Mouse (Mus musculus): ENCODE measurements at regions not wholly inside any gene's neighbourhood (a gene's known extent, or its start where the extent isn't known, plus 50 kb on each side); places are given as distances from the start of the nearest gene placed in this dataset.
A peak's percentile ranks its signal among the peaks of the same experiment; 100 is the strongest.

DNA sequence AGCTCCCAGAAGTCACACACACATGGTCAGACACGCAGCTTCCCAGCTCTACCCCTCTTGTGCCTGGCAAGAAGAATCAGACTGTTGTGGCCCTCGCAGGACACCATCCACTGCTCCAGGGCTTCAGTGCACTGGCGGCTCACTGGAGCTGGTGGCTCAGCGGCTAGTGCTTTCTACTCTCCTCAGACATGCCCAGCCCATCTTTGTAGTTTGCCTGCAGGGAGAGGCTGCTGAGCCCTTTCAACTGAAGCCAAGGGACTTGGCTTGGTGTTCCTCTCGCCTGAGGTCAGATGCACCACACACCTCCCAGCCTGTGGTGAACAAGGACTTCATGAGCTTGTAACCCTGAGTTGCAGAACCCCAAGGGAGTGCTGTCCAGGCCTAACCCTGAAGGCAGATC is 249.8 kb downstream of the Tle3 start:
- no peak for DNase-seq

DNA sequence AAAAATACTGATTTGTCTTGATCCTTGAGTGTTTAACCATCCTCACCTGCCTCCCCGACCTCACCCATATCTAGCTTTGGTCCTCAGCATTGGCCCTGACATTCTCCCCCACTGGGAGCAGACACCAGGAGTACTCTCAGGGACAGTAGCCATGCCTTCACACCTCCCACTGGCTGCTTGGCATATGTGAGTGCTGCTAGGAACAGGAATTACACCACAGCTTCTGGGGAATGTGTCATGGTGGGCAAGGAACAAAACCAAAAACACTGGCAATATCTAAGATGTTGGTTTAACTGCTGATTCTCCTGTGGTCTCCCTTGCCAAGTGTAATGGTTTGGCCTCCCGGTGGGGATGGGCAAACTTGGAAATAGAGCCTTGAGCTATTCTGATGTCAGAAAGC is 248.6 kb downstream of the Tle3 start:
- no peak for DNase-seq

DNA sequence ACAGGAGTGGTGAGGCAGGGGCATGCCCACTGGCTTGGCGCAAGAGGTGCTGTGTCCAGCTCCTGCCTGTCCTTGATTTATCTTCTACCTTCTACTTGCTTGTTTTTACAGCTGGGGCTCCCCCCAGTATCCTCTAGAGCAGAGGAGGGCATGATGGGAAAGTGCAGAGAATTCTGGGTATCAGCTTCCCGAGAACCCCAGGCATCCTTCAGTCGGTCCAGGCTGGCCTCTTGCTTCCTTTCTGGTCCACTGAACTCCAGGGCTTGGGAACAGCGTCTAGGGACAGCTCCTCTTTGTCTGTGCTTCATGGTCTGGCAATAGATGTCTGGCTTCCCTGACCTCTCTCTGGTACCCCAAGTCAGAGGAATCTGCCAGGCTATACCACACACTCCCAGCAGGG is 247.9 kb downstream of the Tle3 start:
- DNase-seq = no peak

GRCm38 (mm10) chr9:61618510-61619249 is 246.5 kb downstream of the Tle3 start:
- peak; percentile 29 to 52 for DNase-seq

- no peak for DNase-seq
These were observed 245.8 kb downstream of the Tle3 start for GRCm38 (mm10) chr9:61617979-61618378.

DNA sequence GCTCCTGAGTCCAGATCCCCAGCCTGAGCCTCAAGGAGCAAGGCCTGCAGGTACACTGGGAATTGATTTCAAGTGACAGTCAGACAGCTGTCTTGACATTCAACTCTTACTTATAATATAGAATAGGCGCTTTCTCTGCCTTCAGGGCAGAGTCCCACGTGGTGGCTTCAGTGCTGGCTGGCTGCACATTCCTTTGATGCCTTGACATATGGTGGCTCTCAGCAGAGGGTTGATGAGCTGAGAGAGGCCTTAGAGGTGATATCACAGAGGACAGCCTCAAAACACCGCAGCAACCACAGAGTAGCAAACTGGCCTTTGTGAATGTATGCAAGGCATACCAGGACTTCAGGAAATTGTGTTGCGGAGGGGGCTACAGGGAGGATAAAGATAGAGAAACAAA is 243.4 kb downstream of the Tle3 start:
- DNase-seq = no peak

DNA sequence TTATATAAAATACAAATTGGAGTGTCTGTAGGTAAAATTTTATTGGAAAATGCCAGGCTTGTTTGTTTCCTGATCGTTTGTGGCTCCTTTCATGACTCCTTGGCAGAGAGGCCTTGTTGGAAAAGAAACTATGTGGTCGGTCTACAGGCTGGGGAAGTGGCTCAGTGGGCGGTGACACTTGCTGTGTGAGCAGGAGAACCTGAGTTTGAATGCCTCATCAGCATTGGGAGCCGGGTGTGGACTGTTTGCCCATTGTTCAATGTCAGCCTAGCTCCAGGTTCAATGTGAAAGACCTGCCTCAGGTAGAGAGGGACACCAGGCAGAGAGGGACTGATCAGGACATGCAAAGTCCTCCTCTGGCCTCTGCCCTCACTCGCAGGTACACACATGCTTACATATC is 235.4 kb downstream of the Tle3 start:
- DNase-seq = no peak

- DNase-seq = no peak
These were observed 230.3 kb downstream of the Tle3 start for GRCm38 (mm10) chr9:61602353-61602978.

GRCm38 (mm10) chr9:61601911-61602310 is 229.7 kb downstream of the Tle3 start:
- DNase-seq = no peak

- no peak for DNase-seq
These were observed 225.1 kb downstream of the Tle3 start for GRCm38 (mm10) chr9:61597287-61597686.

DNA sequence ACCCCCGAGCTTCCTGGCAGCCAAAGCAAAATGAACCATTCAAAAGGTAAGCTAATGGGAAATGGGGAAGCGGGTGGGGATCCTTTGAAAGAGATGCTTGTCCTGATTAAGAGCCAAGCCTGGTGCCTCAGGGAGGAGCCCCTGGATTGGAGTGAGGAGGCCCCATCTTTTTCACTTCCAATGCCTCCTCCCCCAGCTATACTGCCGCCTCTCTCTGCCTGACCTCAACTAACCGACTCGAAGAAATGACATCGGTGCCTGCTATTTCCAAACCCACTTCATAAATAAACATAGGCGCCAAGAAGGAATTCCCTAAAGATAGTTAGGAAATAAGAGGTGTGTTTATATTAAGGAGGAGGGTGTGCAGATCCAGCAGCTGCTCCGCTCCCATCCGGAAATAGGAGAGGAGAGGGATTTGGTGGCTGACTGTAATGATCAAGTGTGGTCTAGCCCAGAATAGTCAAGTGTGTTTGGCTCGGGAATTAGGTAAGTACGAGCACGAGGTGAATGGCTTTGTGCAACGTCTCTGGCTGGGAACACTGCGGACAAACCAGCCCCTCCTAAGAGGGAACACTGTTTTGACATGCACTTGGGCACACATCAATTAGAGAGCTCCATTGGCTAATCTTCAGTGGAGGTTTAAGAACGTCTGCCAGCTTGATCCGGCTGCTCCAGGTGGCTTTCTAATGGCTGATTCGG is 224.4 kb downstream of the Tle3 start:
- no peak for DNase-seq

DNA sequence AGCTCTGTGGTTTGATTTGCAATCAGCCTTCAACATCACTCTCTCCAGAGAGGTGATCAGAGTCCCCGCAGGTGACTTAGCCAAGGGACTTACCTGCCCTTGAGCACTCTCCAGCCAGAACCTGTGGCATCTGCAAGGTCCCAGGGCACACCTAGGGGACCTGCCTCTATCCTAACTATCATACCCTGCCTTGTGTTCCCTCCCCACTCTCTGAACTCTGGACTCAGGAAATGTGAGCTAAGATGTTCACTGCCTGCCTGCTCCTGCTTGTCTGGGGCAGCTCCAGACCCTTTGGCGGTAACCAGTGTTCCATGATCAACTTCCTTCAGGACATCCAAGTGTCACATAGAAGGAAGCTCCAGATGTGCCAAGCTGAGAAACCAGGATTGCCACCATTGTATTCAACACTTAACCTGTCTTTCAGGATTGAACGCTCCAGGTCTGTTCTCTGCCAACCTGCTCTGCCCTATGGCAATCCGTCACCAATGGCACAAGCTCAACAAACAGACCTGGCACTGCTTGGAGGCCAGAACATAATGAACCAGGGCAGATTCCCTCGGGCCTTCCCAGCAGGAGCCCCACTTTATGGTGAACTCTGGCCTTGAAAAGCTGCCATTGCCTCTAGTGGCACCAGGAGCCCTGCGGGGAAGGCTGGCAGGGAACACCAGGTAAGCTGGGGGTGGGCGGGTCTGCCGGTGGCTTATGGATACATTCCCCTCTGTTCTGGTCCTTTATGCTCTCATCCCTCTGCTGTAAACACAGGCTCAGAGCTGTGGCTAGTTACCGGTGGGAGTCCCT is 223.2 kb downstream of the Tle3 start:
- peak in 1 of 2 experiments; percentile 49 for DNase-seq

GRCm38 (mm10) chr9:61593991-61594390 is 221.8 kb downstream of the Tle3 start:
- DNase-seq = no peak

DNA sequence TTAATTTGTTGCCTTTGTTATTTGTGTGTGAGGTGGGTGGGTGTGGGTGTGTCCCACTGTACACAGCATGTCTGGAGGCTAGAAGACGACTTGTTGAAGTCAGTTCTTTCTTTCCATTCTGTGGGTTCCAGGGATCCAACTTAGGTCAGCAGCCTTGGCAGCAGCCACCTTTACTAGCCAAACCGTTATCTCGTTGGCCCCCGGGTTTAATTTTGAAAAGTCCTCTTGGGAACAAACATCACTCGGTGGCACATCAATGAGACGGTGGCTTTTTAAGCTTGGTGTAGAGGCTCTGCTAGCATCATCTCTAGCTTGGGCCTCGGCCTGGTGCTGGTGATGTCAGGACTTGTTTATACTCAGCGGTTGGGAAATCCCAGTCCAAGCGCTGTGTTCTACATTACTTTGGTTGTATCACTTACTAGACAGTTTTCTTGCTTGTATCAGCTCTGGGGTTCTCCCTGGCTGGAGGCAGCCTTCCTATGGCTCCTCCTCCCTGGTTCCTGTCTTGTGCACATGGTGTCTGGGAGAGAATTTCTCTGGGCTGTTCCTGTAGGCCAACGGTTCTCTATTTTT is 217.6 kb downstream of the Tle3 start:
- DNase-seq = no peak

DNA sequence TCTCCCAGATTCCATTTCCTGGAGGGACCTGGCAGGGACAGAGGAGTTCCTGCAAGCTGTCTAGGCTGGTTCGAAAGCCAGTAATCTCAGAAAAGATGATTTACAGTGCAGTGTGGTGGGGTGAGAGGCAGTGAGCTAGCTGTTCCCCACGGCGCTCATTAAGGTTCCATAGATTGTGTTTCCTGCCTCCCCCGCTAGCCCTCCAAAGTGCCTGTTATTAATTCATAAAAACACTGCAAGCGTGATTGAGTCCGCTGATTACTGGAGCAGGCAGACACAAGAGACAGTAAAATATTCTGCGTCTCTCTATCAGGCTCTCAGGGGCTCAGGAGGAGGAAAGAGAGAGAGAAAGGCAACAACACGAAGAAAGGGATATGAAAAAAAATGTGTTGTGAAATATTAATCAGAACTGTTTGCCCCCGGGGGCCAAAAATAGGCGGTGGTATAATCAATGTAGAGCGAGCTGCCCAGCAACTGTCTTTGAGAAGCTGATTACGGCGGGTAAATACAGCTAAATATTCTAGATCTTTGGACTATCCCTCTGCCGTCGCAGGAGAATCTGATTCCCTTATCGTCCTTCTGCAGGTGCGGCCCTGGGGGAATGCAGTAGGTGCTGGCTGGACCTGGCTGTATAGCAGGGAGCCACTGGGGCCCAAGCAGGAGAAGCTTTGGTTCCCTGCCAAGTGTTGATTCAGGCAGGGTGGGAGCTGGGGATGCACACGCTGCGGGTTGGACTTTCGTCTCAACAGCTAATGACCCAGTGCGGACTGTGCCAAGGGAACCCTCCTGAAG is 211.3 kb downstream of the Tle3 start:
- DNase-seq = peak; percentile 11 to 57

- no peak for DNase-seq
These were observed 208.9 kb downstream of the Tle3 start for GRCm38 (mm10) chr9:61581046-61581445.

DNA sequence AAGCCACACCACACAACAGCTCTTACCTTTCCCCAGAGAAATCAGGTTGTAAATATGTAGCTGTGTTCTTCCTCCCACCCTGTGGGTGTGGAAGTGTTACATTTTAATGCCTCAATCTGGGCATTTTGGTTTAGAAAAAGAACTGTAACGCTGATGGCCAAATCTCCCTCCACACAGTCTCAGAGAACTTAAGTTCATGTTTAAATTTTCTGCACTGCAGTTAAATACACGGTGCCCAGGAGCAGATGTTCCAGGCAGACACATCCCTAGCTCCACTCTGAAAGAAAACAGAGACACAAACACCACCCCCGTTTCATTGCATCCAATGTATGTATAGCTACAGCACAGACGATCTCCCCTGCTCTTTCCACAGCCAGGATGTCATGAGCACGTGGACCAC is 206.1 kb downstream of the Tle3 start:
- DNase-seq = no peak

GRCm38 (mm10) chr9:61573634-61574359 is 201.6 kb downstream of the Tle3 start:
- DNase-seq = no peak

DNA sequence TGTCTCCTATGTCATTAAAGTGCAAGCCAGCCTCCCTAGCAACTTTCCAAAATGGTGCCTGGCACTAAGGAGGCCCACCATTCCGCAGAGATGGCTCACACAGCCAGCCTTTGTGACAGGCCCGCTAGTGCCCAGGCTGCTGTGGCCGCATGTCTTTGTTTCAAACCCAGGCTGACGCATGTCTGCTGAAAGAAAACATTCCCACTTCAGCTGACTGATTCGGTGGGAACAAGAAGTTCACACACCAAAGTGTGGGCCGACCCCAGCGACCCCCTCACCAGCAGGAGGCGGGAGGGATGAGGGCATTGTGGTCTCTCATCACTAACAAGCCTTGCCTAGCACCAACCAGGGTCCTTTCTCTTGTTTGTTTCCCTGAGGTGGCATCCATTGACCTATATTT is 190.9 kb downstream of the Tle3 start:
- no peak for DNase-seq

GRCm38 (mm10) chr9:61561551-61561950 is 189.4 kb downstream of the Tle3 start:
- no peak for DNase-seq

DNA sequence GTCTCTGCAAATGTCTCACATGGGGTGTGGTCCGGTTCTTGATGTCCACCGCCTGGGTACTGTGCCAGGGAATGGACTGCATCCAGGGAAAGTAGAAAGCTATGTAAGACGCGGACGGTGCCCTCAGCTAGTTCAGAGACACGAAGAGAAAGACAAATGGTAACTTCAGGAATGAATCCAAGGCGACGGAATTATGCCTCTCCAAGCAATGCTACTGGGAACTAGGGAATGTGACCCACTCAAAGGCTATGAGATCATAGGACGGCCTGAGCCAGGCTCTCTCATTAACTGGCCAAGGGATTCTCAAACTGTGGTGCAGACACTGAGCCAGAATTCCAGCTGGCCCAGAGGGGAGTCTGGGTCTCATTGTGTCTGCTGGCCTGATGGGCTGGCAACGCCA is 186.5 kb downstream of the Tle3 start:
- DNase-seq = no peak

Measured in kidney, postnatal 25 days (tissue).